In genomic region chr19:47931982-47932638, GRCm38 (mm10) we compare ENCODE assay signal across 8 mouse cellular contexts. TPM values are rescaled to one million over a fixed set of nuclear protein-coding genes. Genes with fewer than 3 reads are reported as not detected.
DNase-seq lines count a peak whose midpoint lies in the region; ATAC-seq and TF ChIP-seq lines count a peak whose summit lies in the region.

No protein-coding gene starts in this region.

- 41% methylated on average over 7 of the region's 7 CpGs for WGBS in heart, postnatal 0 days

- TF ChIP-seq EP300 in heart, postnatal 0 days (IDR thresholded peaks at IDR 0.05; ENCODE audit: low read depth): no peak

- peak; percentile 42 for DNase-seq in adrenal gland, postnatal 14 days
- DNase-seq in adrenal gland, postnatal 4 days (ENCODE audit: low spot score in 2 of 2): no peak
- DNase-seq in urinary bladder, postnatal 14 days (ENCODE audit: low spot score): peak; percentile 29
- DNase-seq in urinary bladder, postnatal 36 days (ENCODE audit: low spot score in 2 of 2): no peak
- peak; percentile 82 for DNase-seq in heart, postnatal 0 days (ENCODE audit: low spot score)
- DNase-seq in layer of hippocampus, adult 9-11 months: peak; percentile 23
- peak; percentile 84 for DNase-seq in naive thymus-derived CD4-positive, alpha-beta T cell, adult 2 months (ENCODE audit: low read depth)
- no peak for DNase-seq in right cerebral cortex, adult 18-20 months

- H3K4me1 ChIP-seq in heart, postnatal 0 days (ENCODE audit: control insufficient read depth, insufficient read depth): peaks cover under 1% of the 10 kb centered on the region; the same call in 1 of the 2 replicates

- H3K9me3 ChIP-seq in heart, postnatal 0 days (replicated peaks; ENCODE audit: control insufficient read depth, low read length): no peaks in the 10 kb centered on the region

- no peak overlapping the region for H3K27ac ChIP-seq in heart, postnatal 0 days (ENCODE audit: low read depth)

- ATAC-seq in heart, postnatal 0 days (ENCODE audit: insufficient read depth, low read depth): peak; percentile 81

- no peak overlapping the region for H3K4me3 ChIP-seq in heart, postnatal 0 days (ENCODE audit: low read depth, low read length)

- peak; percentile 93 for TF ChIP-seq CTCF in heart, postnatal 0 days (IDR thresholded peaks at IDR 0.05; ENCODE audit: low read depth)

- no peaks in the 10 kb centered on the region for H3K27me3 ChIP-seq in heart, postnatal 0 days (ENCODE audit: control insufficient read depth, insufficient read depth, low read length)

- no peaks in the 10 kb centered on the region for H3K36me3 ChIP-seq in heart, postnatal 0 days (replicated peaks; ENCODE audit: control insufficient read depth, insufficient read depth, low read length)

- no peak overlapping the region for H3K4me2 ChIP-seq in heart, postnatal 0 days (ENCODE audit: low read depth, low read length)

- no peak overlapping the region for H3K9ac ChIP-seq in heart, postnatal 0 days (replicated peaks; ENCODE audit: low read depth, low read length)

RNA-seq across cellular contexts. Expression of gene Cfap58, which starts 5.4 kb away (rescaled TPM):
- not detected in 2 replicates for total RNA-seq in adrenal gland, postnatal 14 days (2021)
- total RNA-seq in adrenal gland, postnatal 4 days (2021): under 1 TPM; 0.08 to 0.14 TPM
- not detected in 2 replicates for total RNA-seq in heart, postnatal 0 days (2014; rRNA removed; ENCODE audit: low replicate concordance)
- 0.04 and 0.18 TPM in 2 replicates for polyA plus RNA-seq in heart, postnatal 0 days (2015; fragmentation: Nextera tagmentation; extraction: Ambion mirVana)

RNA-seq across cellular contexts. Expression of gene Itprip, which starts 13.0 kb away (rescaled TPM):
- total RNA-seq in adrenal gland, postnatal 14 days (2021): 12.9 and 14.6 TPM in 2 replicates
- 10 to 100 TPM; 19.2 to 20.4 TPM for total RNA-seq in adrenal gland, postnatal 4 days (2021)
- 27.2 and 30.1 TPM in 2 replicates for total RNA-seq in heart, postnatal 0 days (2014; rRNA removed; ENCODE audit: low replicate concordance)
- polyA plus RNA-seq in heart, postnatal 0 days (2015; fragmentation: Nextera tagmentation; extraction: Ambion mirVana): 9.5 and 10.5 TPM in 2 replicates

RNA-seq across cellular contexts. Expression of gene Cfap43, which starts 13.0 kb away (rescaled TPM):
- not detected in 2 replicates for total RNA-seq in adrenal gland, postnatal 14 days (2021)
- total RNA-seq in adrenal gland, postnatal 4 days (2021): under 1 TPM; 0.22 to 0.31 TPM
- total RNA-seq in heart, postnatal 0 days (2014; rRNA removed; ENCODE audit: low replicate concordance): 0.08 TPM in 1 of 2 replicates, not detected in the other
- polyA plus RNA-seq in heart, postnatal 0 days (2015; fragmentation: Nextera tagmentation; extraction: Ambion mirVana): 0.15 and 0.43 TPM in 2 replicates

Comparison
In these comparisons a context has a peak if more than half of its experiments do, and no peak if none do; other contexts are left out.
1. DNase-seq: peak in adrenal gland, postnatal 14 days (single experiment), urinary bladder, postnatal 14 days (single experiment), heart, postnatal 0 days (single experiment), layer of hippocampus, adult 9-11 months (single experiment) and naive thymus-derived CD4-positive, alpha-beta T cell, adult 2 months (single experiment); none in adrenal gland, postnatal 4 days (0 of 2), urinary bladder, postnatal 36 days (0 of 2) and right cerebral cortex, adult 18-20 months (single experiment).